Mouse (Mus musculus): Measurements from ENCODE around the gene Il17d.

DNA sequence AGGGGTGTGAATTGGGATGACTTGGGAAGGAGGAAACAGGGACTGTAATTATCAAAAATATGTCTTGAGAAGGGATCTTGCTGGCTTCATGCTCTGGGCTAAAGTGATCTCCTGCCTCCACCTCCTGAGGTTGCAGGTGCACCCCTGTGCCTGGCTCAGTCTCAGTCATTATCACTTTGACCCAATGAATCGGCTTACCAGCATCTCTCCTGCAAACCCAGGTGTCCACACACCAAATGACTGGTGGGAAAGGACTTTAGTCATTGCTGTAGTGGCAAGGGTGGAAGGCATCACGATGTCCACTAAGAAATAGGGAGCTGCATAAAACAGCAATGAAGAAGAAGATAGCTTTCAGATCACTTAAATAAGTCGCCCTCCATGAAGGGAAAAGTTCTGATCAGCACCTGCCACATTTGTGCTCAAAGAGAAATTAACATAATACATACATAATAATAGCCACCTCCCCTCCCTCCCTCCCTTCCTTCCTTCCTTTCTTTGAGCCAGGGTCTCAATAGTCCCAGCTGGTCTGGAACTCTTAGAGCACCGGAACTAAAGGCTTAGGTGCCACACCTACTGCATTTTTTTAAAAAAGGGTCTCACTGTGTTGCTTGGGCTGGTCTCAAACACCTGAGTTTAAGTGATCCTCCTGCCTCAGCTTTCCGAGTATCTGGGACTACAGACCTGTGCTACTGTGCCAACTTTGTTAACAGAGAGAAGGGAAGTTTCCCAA, 5.4 kb downstream of the Il17d start:
- TF ChIP-seq EP300 (IDR thresholded peaks at IDR 0.05; ENCODE audit: low read length) = no peak
- no peak for TF ChIP-seq CTCF (conservative IDR thresholded peaks at IDR 0.05 in 1 of 2, IDR thresholded peaks at IDR 0.05 in 1 of 2; ENCODE audit: low read depth in 2 of 2, low read length in 2 of 2)
- TF ChIP-seq UBTF (IDR thresholded peaks at IDR 0.05; ENCODE audit: low read depth, low read length) = no peak

Measured in CH12.LX (cell line).